Mouse (Mus musculus) urinary bladder, adult 2 months (tissue): ENCODE results near the gene Pdia4. TPM values are rescaled to one million over a fixed set of nuclear protein-coding genes. Genes with fewer than 3 reads are reported as not detected.
"Not testable (repeated sequence)": the region's sequence is repeated elsewhere in the genome, so short reads cannot be mapped to it uniquely, and the experiment has no call there.

Experiments used
- DNase-seq: peaks from one replicate; pipeline ENCODE4 v3.0.0; 2022; ENCODE audit warnings: low spot score
- polyA plus RNA-seq: library from polyadenylated mRNA; depleted of rRNA; stranded (reverse); fragments of >200 nt; gene quantifications from 2 replicates; pipeline ENCODE4 v1.2.3, GENCODE M21; 2012

Pdia4 gene
- polyA plus RNA-seq, 1 experiment, result 76.1 TPM

- DNase-seq, result no peak
These were observed 1.9 kb downstream of the Pdia4 start for GRCm38 (mm10) chr6:47811324-47811723.

- DNase-seq, result no peak
These were observed 3.0 kb downstream of the Pdia4 start for GRCm38 (mm10) chr6:47810181-47810580.

GRCm38 (mm10) chr6:47809053-47809452 is 4.2 kb downstream of the Pdia4 start:
- no peak for DNase-seq

DNA sequence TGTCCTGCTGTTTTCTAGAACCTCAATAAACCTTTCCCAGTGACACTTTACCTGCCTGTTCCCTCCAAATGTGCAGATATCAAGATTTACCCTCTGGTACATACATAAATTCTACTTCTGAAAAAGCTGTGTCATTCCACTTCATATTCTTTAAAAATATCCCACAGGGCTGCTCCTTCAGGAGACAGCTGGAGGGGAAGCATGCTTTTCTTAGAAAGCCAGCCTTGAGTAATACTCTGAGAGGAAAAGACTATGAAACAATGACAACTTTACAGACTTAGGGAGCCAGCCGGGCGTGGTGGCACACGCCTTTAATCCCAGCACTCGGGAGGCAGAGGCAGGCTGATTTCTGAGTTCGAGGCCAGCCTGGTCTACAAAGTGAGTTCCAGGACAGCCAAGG is 4.7 kb downstream of the Pdia4 start:
- DNase-seq, result no peak

DNA sequence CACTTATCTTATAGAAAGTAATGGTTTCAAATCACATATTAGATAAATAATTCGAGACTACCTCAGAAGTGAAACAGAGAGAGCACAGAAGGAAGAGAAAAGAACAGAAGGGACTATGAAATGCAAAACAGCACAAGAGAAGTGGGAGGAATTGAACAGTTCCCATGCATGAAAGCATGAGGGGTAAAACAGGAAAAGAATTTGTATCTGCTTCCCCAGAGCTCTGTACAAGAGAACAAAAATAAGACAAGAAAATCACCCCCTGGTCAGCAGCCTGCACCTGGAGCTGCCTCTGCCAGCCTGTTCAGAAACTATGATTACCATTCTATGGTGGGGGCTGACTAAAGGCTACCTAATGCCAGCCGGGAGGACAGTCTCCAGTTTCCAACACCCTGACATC is 5.8 kb downstream of the Pdia4 start:
- DNase-seq, result no peak

- no peak for DNase-seq
These were observed 7.7 kb downstream of the Pdia4 start for GRCm38 (mm10) chr6:47805520-47805919.

DNA sequence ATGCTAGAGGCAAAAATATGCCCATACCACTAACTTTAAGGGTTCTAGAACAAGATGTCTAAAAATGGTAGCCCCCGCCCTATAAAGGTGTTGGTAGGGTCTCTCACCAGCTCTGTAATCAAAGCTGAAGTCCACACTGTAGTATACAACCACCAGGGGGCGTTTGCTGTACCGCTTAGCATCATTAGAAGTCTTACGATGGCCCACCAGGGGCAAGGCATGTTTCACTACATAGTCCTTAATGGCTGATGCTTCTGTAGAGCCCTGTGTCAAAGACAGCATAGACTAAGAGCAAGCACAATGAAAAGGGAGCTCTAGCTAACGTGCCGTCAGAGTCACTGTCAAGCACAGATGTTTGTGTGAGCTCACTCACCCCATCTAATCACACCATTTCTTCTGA is 14.2 kb downstream of the Pdia4 start:
- DNase-seq, result no peak

DNA sequence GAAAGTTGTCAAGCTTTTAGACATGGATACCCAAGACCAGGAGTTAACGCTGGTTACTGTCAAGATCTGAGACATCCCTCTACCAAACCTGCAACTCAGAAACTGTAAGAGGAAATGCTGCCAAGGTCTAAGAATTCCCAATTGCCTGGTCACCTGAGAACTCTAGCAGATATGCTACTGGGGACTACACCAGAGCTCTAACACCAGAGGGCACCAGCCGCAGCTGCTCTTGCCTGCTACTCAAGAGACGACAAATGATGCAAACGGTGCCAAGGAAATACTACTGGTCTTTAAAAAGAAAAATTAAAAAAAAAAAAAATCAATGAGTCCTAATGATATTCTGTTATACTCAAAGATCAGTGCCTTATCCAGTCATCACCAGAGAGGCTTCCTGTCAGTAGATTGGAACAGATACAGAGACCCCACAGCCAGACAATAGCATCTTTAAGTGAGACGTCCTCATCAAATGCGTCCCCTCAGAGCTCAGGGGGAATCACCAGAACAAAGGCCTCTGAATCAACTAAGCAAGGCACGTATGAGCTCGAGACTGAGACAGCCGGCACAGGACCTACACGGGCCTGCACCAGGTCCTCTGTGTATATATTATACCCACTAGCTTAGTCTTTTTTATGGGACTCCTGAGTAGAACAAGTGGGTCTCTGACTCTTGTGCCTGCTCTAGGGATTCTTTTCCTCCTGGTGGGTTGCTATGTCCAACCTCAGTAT is 19.0 kb downstream of the Pdia4 start:
- no peak for DNase-seq

DNA sequence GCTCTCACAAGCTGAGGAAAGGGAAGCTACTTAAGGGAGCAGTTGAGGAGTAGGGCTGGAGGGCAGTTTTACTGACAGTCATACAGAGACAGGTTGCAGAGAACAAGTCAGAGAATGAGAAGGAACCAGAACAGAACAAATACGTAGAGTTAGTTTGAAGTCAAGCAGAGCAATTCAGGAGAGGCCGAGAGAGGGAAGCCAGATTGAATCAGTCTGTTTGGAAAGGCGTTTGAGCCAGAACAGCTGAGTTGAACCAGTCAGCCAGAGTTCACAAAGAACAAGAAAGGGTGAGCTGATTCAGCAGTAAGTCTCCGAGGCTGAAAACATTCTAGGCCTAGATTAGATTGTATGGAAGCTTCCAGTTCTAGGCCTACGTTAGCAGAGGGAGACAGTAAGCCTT is 19.9 kb downstream of the Pdia4 start:
- DNase-seq, result no peak

GRCm38 (mm10) chr6:47792533-47792932 is 20.7 kb downstream of the Pdia4 start:
- no peak for DNase-seq

DNA sequence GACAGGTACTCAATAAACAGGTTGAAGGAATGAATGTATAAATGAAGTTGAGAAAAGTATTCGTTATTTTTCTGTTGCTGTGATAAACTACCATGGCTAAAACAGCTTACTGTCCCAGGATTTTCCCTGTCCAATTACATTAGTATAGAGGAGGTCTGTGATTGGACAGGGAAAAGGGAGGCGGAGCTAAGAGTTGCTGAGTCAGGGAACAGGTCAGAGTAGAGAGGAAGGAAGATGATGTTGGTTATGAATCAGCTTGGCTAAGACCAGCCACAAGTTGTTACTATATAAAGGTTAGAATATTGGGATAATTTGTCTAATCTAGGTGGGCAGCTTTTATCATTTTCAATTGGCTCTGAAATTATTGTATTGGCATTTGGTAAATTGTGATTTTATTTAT is 22.5 kb downstream of the Pdia4 start:
- DNase-seq, result no peak

DNA sequence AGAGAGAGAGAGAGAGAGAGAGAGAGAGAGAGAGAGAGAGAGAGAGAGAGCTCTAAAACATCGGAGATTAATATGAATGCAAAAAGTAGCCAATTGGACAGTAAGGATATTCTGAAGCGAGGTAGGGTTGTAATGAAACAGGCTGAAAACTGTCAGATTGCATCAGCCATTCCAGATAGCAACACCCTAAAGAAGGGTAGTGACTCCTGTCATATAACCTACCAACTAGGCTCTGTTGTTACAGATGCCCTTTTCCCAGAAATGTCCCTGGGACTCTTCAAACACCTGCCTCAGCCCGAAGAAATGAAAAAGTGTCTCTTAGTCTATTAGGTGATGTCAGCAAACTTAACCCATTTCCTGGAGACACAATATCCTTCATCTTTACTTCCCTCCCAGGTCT is 24.4 kb downstream of the Pdia4 start:
- no peak for DNase-seq

GRCm38 (mm10) chr6:47787941-47788736 is 25.1 kb downstream of the Pdia4 start:
- peak; percentile 65 for DNase-seq

- DNase-seq, result no peak
These were observed 28.4 kb downstream of the Pdia4 start for GRCm38 (mm10) chr6:47784707-47785412.

DNA sequence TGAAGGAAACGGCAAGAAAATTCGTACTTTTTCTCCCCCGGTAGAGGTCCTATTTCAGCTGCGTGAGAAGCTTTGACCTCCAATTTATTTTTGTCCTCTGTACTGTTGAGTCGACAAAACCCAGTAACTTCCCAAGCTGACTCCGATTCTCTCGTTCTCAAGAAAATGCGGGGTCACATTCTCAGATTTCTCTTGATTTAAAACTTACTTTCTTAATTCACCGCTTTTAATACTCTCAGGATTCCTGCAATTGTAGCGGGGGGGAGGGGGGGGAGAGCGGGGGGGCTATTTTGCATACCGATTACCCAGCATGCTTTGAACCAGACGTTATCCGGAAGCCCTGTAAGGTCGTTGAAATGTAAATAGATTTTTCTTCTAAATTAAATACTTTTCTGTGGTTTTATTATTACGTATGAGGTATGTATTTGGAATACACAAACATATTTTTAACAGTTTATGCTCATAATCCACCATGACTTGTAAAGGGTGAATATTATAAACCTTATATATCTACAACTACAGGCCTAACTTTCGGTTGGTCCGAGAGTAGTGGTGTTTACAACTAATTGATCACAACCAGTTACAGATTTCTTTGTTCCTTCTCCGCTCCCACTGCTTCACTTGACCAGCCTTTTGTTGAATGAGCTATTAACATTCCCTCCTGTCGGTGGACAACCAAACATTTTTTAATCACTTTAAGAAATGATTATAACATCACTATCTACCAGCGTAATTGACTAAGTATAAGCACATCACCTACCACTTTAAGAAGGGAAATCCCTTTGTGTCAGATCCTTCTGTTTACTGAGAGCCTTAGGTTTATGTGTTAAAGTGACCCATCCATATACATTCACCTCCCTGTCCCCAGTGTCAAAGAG is 31.9 kb downstream of the Pdia4 start:
- DNase-seq, result no peak

DNA sequence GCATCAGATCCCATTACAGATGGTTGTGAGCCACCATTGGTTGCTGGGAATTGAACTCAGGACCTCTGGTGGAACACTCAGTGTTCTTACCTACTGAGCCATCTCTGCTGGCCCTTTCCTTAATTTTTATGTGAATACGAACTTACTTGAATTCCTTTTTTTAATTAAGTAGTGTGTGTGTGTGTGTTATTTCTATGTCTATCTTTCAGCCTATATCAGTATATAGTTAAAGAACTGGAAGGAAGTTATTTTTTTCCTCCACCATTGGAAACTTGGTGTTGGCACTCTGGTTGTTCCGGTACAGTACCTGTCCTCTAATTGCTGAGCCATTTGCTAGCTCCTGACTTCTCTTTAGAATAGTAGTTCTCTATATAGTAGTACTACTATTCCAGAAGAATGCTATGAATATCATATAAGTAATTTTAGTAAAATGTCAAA is 32.6 kb downstream of the Pdia4 start:
- no peak for DNase-seq

GRCm38 (mm10) chr6:47771760-47772159 is 41.5 kb downstream of the Pdia4 start:
- DNase-seq, result not testable (repeated sequence)

GRCm38 (mm10) chr6:47771113-47771512 is 42.1 kb downstream of the Pdia4 start:
- DNase-seq, result not testable (repeated sequence)

- not testable (repeated sequence) for DNase-seq
These were observed 43.4 kb downstream of the Pdia4 start for GRCm38 (mm10) chr6:47769861-47770260.

- DNase-seq, result not testable (repeated sequence)
These were observed 44.7 kb downstream of the Pdia4 start for GRCm38 (mm10) chr6:47768520-47768919.

DNA sequence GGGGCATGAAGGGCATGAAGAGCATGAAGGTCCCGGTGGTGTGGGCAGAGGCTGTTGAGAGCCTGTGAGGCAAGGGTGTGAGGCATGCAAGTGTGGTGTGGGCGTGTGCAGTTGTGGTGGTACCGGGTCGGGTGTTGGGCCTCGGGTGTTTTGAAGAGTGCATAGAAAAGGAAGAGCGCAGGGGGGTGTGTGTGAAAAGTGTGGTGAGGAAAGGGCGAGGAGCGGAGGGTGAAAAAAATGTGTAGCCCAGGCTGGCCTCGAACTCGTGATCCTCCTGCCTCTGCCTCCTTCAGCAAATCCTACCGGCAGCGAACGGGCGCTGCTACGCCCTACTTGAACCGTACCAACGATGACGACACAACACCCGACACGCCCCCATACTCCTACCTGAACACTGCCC is 45.9 kb downstream of the Pdia4 start:
- not testable (repeated sequence) for DNase-seq
